Mouse (Mus musculus): ENCODE measurements around the gene Phc2.

GRCm38 (mm10) chr4:128755064-128755463, 100.6 kb downstream of the Phc2 start, which contains the start of gene A3galt2:
- TF ChIP-seq CTCF (IDR thresholded peaks at IDR 0.05; ENCODE audit: low read depth) (no peak), EP300 (optimal IDR thresholded peaks at IDR 0.05) (no peak)

Data from stomach, postnatal 0 days (tissue).